22 mouse cellular contexts compared by ENCODE assay signal in the genomic region with DNA sequence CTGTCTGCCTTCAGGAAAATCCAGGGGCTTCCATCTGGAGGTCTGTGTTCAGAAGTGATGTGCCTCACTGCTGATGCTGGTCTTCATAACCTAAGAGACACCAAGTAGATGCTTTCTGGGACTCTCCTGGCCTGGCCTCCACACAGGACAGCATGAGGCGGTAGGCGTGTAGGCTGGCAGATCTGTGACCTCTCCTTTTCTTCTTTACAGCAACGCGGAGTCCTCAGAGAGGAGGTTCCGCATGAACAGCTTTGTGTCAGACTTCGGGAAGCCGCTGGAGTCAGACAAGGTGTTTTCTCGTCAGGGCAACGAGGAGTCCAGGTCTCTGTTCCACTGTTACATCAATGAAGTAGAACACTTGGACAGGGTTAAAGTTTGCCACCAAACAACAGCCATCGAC. TPM values are rescaled to one million over a fixed set of nuclear protein-coding genes. Genes with fewer than 3 reads are reported as not detected.
DNase-seq lines count a peak whose midpoint lies in the region; ATAC-seq and TF ChIP-seq lines count a peak whose summit lies in the region.
"Had no signal": no experiment of that assay in that cellular context is flagged by ENCODE, and none has a peak within 500 bp of the region (broad histone marks: within the 10 kb centered on the region; RNA-seq: fewer than 3 reads in every experiment).

No protein-coding gene starts in this region.

- peak; percentile 68 for ATAC-seq in kidney, embryonic 14.5 days (ENCODE audit: low FRiP score, low TSS enrichment)
- peak; percentile 75 for ATAC-seq in kidney, embryonic 15.5 days (replicated peaks; ENCODE audit: low FRiP score)
- ATAC-seq in kidney, embryonic 16.5 days (ENCODE audit: low FRiP score, low TSS enrichment), result peak; percentile 73; the same call in 1 of the 2 replicates
- ATAC-seq in kidney, postnatal 0 days (replicated peaks; ENCODE audit: low FRiP score, low read depth), result peak; percentile 61
- ATAC-seq: activated CD4-positive, CD25-positive, alpha-beta regulatory T cell, adult 4 months; CD4-positive, CD25-positive, alpha-beta regulatory T cell, adult 4 months; Patski had no signal

- WGBS in kidney, embryonic 14.5 days, result 47% methylated on average over 10 of the region's 10 CpGs
- 41% methylated on average over 10 of the region's 10 CpGs for WGBS in kidney, embryonic 15.5 days
- 49% methylated on average over 10 of the region's 10 CpGs for WGBS in kidney, embryonic 16.5 days
- 45% methylated on average over 10 of the region's 10 CpGs for WGBS in kidney, adult 2 months
- WGBS in kidney, postnatal 0 days, result 48% methylated on average over 10 of the region's 10 CpGs

- no peak overlapping the region for H3K27ac ChIP-seq in kidney, embryonic 14.5 days (ENCODE audit: low read depth, low read length)
- no peak overlapping the region for H3K27ac ChIP-seq in kidney, embryonic 15.5 days
- no peak overlapping the region for H3K27ac ChIP-seq in kidney, embryonic 16.5 days (ENCODE audit: low read length)
- H3K27ac ChIP-seq in kidney, adult 2 months (ENCODE audit: insufficient read depth, low read depth, low read length), result no peak overlapping the region
- no peak overlapping the region for H3K27ac ChIP-seq in kidney, postnatal 0 days

- TF ChIP-seq POLR2A in kidney, adult 2 months (IDR thresholded peaks at IDR 0.05; ENCODE audit: low read depth, low read length), result no peak

- no peak for DNase-seq in kidney, adult 9 months
- DNase-seq in kidney, postnatal 14 days, result no peak
- DNase-seq in kidney, adult 2 months, result no peak
- peak; percentile 29 for DNase-seq in kidney, postnatal 0 days (ENCODE audit: low spot score)
- no peak for DNase-seq in kidney, adult 18-20 months
- DNase-seq: adrenal gland, adult 2 months; adrenal gland, adult 8-10 months; adrenal gland, postnatal 10 days; adrenal gland, postnatal 14 days; adrenal gland, postnatal 25 days; adrenal gland, postnatal 36 days; B cell, adult 2 months; cerebellum, adult 11 months; cerebellum, adult 11-12 months had no signal

- no peaks in the 10 kb centered on the region for H3K4me1 ChIP-seq in kidney, embryonic 14.5 days (ENCODE audit: control insufficient read depth, insufficient read depth, low read length)
- peaks cover 5% of the 10 kb centered on the region; the same call in 1 of the 2 replicates for H3K4me1 ChIP-seq in kidney, embryonic 15.5 days
- H3K4me1 ChIP-seq in kidney, embryonic 16.5 days (ENCODE audit: insufficient read depth, low read length), result no peaks in the 10 kb centered on the region
- no peaks in the 10 kb centered on the region for H3K4me1 ChIP-seq in kidney, adult 2 months (ENCODE audit: control insufficient read depth, insufficient read depth, low read length)
- no peaks in the 10 kb centered on the region for H3K4me1 ChIP-seq in kidney, postnatal 0 days (replicated peaks; ENCODE audit: insufficient read depth, low read length)

- H3K4me2 ChIP-seq in kidney, embryonic 14.5 days (replicated peaks; ENCODE audit: low read depth, low read length), result no peak overlapping the region
- no peak overlapping the region for H3K4me2 ChIP-seq in kidney, embryonic 15.5 days
- no peak overlapping the region for H3K4me2 ChIP-seq in kidney, embryonic 16.5 days (replicated peaks; ENCODE audit: low read depth, low read length)
- no peak overlapping the region for H3K4me2 ChIP-seq in kidney, postnatal 0 days (ENCODE audit: low read length)

- H3K36me3 ChIP-seq in kidney, embryonic 14.5 days (ENCODE audit: control insufficient read depth, insufficient read depth, low read length), result no peaks in the 10 kb centered on the region
- H3K36me3 ChIP-seq in kidney, embryonic 15.5 days, result no peaks in the 10 kb centered on the region
- no peaks in the 10 kb centered on the region for H3K36me3 ChIP-seq in kidney, embryonic 16.5 days (ENCODE audit: insufficient read depth, low read length)
- H3K36me3 ChIP-seq in kidney, adult 2 months (ENCODE audit: control insufficient read depth, insufficient read depth, low read length), result no peaks in the 10 kb centered on the region
- no peaks in the 10 kb centered on the region for H3K36me3 ChIP-seq in kidney, postnatal 0 days (ENCODE audit: insufficient read depth, low read length)
- H3K36me3 ChIP-seq: G1E had no signal

- no peak overlapping the region for H3K4me3 ChIP-seq in kidney, embryonic 14.5 days (ENCODE audit: low read length)
- H3K4me3 ChIP-seq in kidney, embryonic 15.5 days (replicated peaks), result no peak overlapping the region
- H3K4me3 ChIP-seq in kidney, embryonic 16.5 days (ENCODE audit: low read length), result no peak overlapping the region
- H3K4me3 ChIP-seq in kidney, adult 2 months (ENCODE audit: insufficient read depth, low read depth, low read length), result no peak overlapping the region
- H3K4me3 ChIP-seq in kidney, postnatal 0 days (replicated peaks; ENCODE audit: low read depth, low read length), result no peak overlapping the region

- no peaks in the 10 kb centered on the region for H3K9me3 ChIP-seq in kidney, embryonic 14.5 days (ENCODE audit: control insufficient read depth, low read length)
- H3K9me3 ChIP-seq in kidney, embryonic 15.5 days (replicated peaks), result no peaks in the 10 kb centered on the region
- H3K9me3 ChIP-seq in kidney, embryonic 16.5 days (ENCODE audit: low read length), result no peaks in the 10 kb centered on the region
- no peaks in the 10 kb centered on the region for H3K9me3 ChIP-seq in kidney, postnatal 0 days (replicated peaks; ENCODE audit: low read length)
- H3K9me3 ChIP-seq: G1E had no signal

- no peak overlapping the region for H3K9ac ChIP-seq in kidney, embryonic 14.5 days (ENCODE audit: low read depth, low read length)
- no peak overlapping the region for H3K9ac ChIP-seq in kidney, embryonic 15.5 days
- H3K9ac ChIP-seq in kidney, embryonic 16.5 days (replicated peaks; ENCODE audit: low read length), result no peak overlapping the region
- H3K9ac ChIP-seq in kidney, postnatal 0 days (ENCODE audit: low read depth, low read length), result no peak overlapping the region

- no peaks in the 10 kb centered on the region for H3K27me3 ChIP-seq in kidney, embryonic 14.5 days (ENCODE audit: control insufficient read depth, insufficient read depth, low read length)
- H3K27me3 ChIP-seq in kidney, embryonic 15.5 days, result no peaks in the 10 kb centered on the region
- H3K27me3 ChIP-seq in kidney, embryonic 16.5 days (ENCODE audit: insufficient read depth, low read length), result no peaks in the 10 kb centered on the region
- no peaks in the 10 kb centered on the region for H3K27me3 ChIP-seq in kidney, adult 2 months (replicated peaks; ENCODE audit: control insufficient read depth, insufficient read depth, low read length)
- H3K27me3 ChIP-seq in kidney, postnatal 0 days (ENCODE audit: insufficient read depth, low read length), result no peaks in the 10 kb centered on the region
- H3K27me3 ChIP-seq: CH12.LX, Patski had no signal

- TF ChIP-seq CTCF in kidney, adult 2 months (conservative IDR thresholded peaks at IDR 0.05; ENCODE audit: insufficient read depth, insufficient read length, low read depth, low read length), result no peak
- no peak for TF ChIP-seq CTCF in kidney, postnatal 0 days (IDR thresholded peaks at IDR 0.05; ENCODE audit: low read depth)

RNA-seq across cellular contexts. Expression of gene Mrap2, which starts 38.1 kb away (rescaled TPM):
- not detected in 2 replicates for polyA plus RNA-seq in kidney, embryonic 14.5 days (2014; fragmentation: Nextera tagmentation; extraction: Ambion mirVana)
- 0.10 and 0.23 TPM in 2 replicates for polyA plus RNA-seq in kidney, embryonic 15.5 days (2015; fragmentation: Nextera tagmentation; extraction: Ambion mirVana)
- 0.21 and 0.26 TPM in 2 replicates for polyA plus RNA-seq in kidney, embryonic 16.5 days (2015; fragmentation: Nextera tagmentation; extraction: Ambion mirVana)
- 0.10 and 0.28 TPM in 2 replicates for polyA plus RNA-seq in kidney, adult 2 months (2012; rRNA removed)
- 0.05 and 0.14 TPM in 2 replicates for polyA plus RNA-seq in kidney, postnatal 0 days (2015; fragmentation: Nextera tagmentation; extraction: Ambion mirVana)
- polyA plus RNA-seq: G1E, Patski had no signal
